Mouse (Mus musculus): Measurements from ENCODE around the gene Wwox. TPM values are rescaled to one million over a fixed set of nuclear protein-coding genes. Genes with fewer than 3 reads are reported as not detected.

Wwox gene
- polyA plus RNA-seq, 1 experiment from 2014 or later: 3.5 TPM

- H3K4me2 ChIP-seq (ENCODE audit: low read depth, low read length): no peak overlapping the region
- no peaks in the 10 kb centered on the region for H3K4me1 ChIP-seq (ENCODE audit: control insufficient read depth, low read depth, low read length)
- no peak for ATAC-seq (ENCODE audit: low read depth)
- no peaks in the 10 kb centered on the region for H3K27me3 ChIP-seq (ENCODE audit: control insufficient read depth, insufficient read depth, low read depth, low read length)
- WGBS (ENCODE audit: insufficient replicate concordance): 33% methylated on average over 9 of the region's 9 CpGs
- H3K4me3 ChIP-seq (ENCODE audit: low read depth, low read length): no peak overlapping the region
- H3K27ac ChIP-seq (ENCODE audit: low read length): no peak overlapping the region
- H3K9me3 ChIP-seq (replicated peaks; ENCODE audit: control insufficient read depth, low read length): no peaks in the 10 kb centered on the region
- H3K36me3 ChIP-seq (ENCODE audit: control insufficient read depth, insufficient read depth): no peaks in the 10 kb centered on the region
- H3K9ac ChIP-seq (ENCODE audit: low read depth, low read length): no peak overlapping the region
These were observed 502.2 kb downstream of the Wwox start for GRCm38 (mm10) chr8:114941644-114942043.

DNA sequence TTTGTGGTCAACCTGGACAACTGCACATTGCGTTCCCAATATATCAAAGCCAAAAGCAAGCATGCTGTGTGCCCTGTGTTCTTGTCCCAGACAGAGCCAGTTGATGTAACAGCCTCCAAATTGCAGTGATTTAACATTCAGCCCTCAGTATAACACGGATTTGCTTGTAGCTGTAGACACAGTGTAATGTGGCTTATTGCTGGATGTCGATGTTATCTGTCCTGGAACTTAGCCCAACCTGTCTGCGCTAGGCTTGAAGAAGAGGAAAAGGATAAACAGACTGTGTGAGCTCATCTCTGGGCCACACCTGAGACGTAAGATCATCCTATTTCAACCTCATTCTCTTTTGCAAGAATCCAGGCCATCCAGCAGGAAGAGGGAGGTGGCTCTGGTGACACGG lies 508.5 kb downstream of the Wwox start:
- H3K36me3 ChIP-seq (ENCODE audit: control insufficient read depth, insufficient read depth): no peaks in the 10 kb centered on the region
- no peak overlapping the region for H3K9ac ChIP-seq (ENCODE audit: low read depth, low read length)
- ATAC-seq (ENCODE audit: low read depth): no peak
- no peak overlapping the region for H3K4me2 ChIP-seq (ENCODE audit: low read depth, low read length)
- H3K4me3 ChIP-seq (ENCODE audit: low read depth, low read length): no peak overlapping the region
- no peaks in the 10 kb centered on the region for H3K27me3 ChIP-seq (ENCODE audit: control insufficient read depth, insufficient read depth, low read depth, low read length)
- H3K9me3 ChIP-seq (replicated peaks; ENCODE audit: control insufficient read depth, low read length): no peaks in the 10 kb centered on the region
- WGBS (ENCODE audit: insufficient replicate concordance): 53% methylated on average over 6 of the region's 6 CpGs
- no peak overlapping the region for H3K27ac ChIP-seq (ENCODE audit: low read length)
- no peaks in the 10 kb centered on the region for H3K4me1 ChIP-seq (ENCODE audit: control insufficient read depth, low read depth, low read length)

DNA sequence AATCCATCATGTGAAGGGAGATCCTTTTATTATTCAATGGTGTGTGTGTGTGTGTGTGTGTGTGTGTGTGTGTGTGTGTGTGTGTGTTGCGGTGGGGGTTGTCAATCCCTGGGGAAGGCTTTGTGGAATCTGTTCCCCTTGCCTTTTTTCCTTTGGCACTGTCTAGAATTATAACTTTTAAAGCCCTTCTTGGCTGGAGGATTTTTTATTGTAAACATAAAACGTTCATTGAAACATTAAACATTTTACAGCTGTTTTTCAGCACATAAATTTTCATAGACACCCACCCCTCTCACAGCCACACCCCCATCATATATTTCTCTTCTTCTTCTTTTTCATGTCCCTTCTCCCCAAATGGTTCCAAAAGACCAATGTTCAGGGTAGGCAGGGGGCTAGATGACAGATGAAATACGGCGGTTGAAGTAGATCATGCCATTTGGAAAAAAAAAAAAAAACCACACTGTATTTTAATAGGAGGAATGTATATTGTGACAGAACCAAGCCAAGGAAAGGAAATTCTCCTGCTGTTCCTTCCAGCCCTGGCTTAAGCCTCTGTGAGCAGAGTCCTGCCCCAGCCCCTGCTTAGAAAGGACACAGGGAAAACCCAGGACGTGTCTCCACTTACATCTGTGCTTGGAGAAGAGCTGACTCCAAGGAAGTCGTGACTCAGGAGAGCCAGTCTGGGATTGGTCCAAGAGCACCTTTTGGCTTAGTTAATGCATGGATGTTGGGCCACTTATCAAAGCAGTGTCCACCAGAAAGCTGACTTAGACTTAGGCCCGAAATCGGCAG lies 517.1 kb downstream of the Wwox start:
- Histone ChIP-seq H3K4me1 (ENCODE audit: control insufficient read depth, low read depth, low read length) (no peaks in the 10 kb centered on the region), H3K27ac (ENCODE audit: low read length) (no peak overlapping the region), H3K36me3 (ENCODE audit: control insufficient read depth, insufficient read depth) (no peaks in the 10 kb centered on the region), H3K4me2 (ENCODE audit: low read depth, low read length) (no peak overlapping the region), H3K9me3 (replicated peaks; ENCODE audit: control insufficient read depth, low read length) (no peaks in the 10 kb centered on the region), H3K9ac (ENCODE audit: low read depth, low read length) (no peak overlapping the region), H3K27me3 (ENCODE audit: control insufficient read depth, insufficient read depth, low read depth, low read length) (no peaks in the 10 kb centered on the region), H3K4me3 (ENCODE audit: low read depth, low read length) (no peak overlapping the region)
- ATAC-seq (ENCODE audit: low read depth): no peak
- 62% methylated on average over 8 of the region's 8 CpGs for WGBS (ENCODE audit: insufficient replicate concordance)

- H3K9ac ChIP-seq (ENCODE audit: low read depth, low read length): no peak overlapping the region
- H3K9me3 ChIP-seq (replicated peaks; ENCODE audit: control insufficient read depth, low read length): no peaks in the 10 kb centered on the region
- 68% methylated on average over 16 of the region's 16 CpGs for WGBS (ENCODE audit: insufficient replicate concordance)
- H3K4me1 ChIP-seq (ENCODE audit: control insufficient read depth, low read depth, low read length): no peaks in the 10 kb centered on the region
- H3K36me3 ChIP-seq (ENCODE audit: control insufficient read depth, insufficient read depth): no peaks in the 10 kb centered on the region
- ATAC-seq (ENCODE audit: low read depth): no peak
- H3K4me3 ChIP-seq (ENCODE audit: low read depth, low read length): no peak overlapping the region
- H3K27ac ChIP-seq (ENCODE audit: low read length): no peak overlapping the region
- H3K4me2 ChIP-seq (ENCODE audit: low read depth, low read length): no peak overlapping the region
- no peaks in the 10 kb centered on the region for H3K27me3 ChIP-seq (ENCODE audit: control insufficient read depth, insufficient read depth, low read depth, low read length)
These were observed 519.1 kb downstream of the Wwox start for GRCm38 (mm10) chr8:114958437-114959107.

- no peak for ATAC-seq (ENCODE audit: low read depth)
- Histone ChIP-seq H3K4me1 (ENCODE audit: control insufficient read depth, low read depth, low read length) (no peaks in the 10 kb centered on the region), H3K4me3 (ENCODE audit: low read depth, low read length) (no peak overlapping the region), H3K9me3 (replicated peaks; ENCODE audit: control insufficient read depth, low read length) (no peaks in the 10 kb centered on the region), H3K36me3 (ENCODE audit: control insufficient read depth, insufficient read depth) (no peaks in the 10 kb centered on the region), H3K27me3 (ENCODE audit: control insufficient read depth, insufficient read depth, low read depth, low read length) (no peaks in the 10 kb centered on the region), H3K9ac (ENCODE audit: low read depth, low read length) (no peak overlapping the region), H3K4me2 (ENCODE audit: low read depth, low read length) (no peak overlapping the region), H3K27ac (ENCODE audit: low read length) (no peak overlapping the region)
- 71% methylated on average over 11 of the region's 11 CpGs for WGBS (ENCODE audit: insufficient replicate concordance)
These were observed 520.0 kb downstream of the Wwox start for GRCm38 (mm10) chr8:114959406-114959805.

DNA sequence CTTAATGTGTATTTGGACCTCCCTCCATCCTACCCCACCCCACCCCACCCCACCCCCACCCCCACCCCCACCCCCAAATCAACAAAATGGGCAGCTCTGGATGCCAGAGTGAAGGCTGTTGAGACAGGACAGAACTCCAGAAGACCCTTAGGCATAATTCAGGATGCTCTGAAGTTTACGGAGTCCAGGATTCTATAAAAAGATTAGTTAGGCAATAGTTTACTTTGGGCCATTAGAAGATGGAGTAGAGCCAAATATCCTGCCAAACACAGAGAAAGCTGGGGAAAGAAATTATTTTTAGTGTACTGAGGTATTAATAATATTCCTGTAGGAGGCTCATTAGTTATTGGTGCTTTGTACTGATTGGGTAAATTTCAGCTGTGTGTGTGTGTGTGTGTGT lies 523.0 kb downstream of the Wwox start:
- H3K4me2 ChIP-seq (ENCODE audit: low read depth, low read length): no peak overlapping the region
- H3K27me3 ChIP-seq (ENCODE audit: control insufficient read depth, insufficient read depth, low read depth, low read length): no peaks in the 10 kb centered on the region
- H3K9ac ChIP-seq (ENCODE audit: low read depth, low read length): no peak overlapping the region
- no peaks in the 10 kb centered on the region for H3K4me1 ChIP-seq (ENCODE audit: control insufficient read depth, low read depth, low read length)
- no peaks in the 10 kb centered on the region for H3K36me3 ChIP-seq (ENCODE audit: control insufficient read depth, insufficient read depth)
- 66% methylated on average over 1 of the region's 1 CpGs for WGBS (ENCODE audit: insufficient replicate concordance)
- no peak overlapping the region for H3K27ac ChIP-seq (ENCODE audit: low read length)
- no peak for ATAC-seq (ENCODE audit: low read depth)
- no peak overlapping the region for H3K4me3 ChIP-seq (ENCODE audit: low read depth, low read length)
- H3K9me3 ChIP-seq (replicated peaks; ENCODE audit: control insufficient read depth, low read length): no peaks in the 10 kb centered on the region

DNA sequence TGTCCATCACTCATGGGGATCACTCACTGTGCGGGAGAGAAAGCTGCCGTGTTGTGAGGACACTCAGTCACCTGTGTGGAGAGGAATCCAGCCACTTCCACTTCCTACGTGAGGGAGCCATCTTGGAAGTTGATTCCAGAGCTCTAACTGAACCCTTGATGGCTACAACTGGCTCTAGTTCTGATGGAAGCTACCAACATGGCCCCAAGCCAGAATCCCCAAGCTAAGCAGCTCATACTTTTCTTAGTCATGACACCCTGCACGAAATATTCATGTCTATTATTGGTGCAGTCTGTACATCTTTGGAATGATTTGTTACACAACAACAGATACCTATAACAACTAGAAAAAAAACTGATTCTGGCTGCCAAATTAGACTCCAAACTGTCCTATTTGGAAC lies 523.8 kb downstream of the Wwox start:
- no peak for ATAC-seq (ENCODE audit: low read depth)
- Histone ChIP-seq H3K4me3 (ENCODE audit: low read depth, low read length) (no peak overlapping the region), H3K4me1 (ENCODE audit: control insufficient read depth, low read depth, low read length) (no peaks in the 10 kb centered on the region), H3K4me2 (ENCODE audit: low read depth, low read length) (no peak overlapping the region), H3K27me3 (ENCODE audit: control insufficient read depth, insufficient read depth, low read depth, low read length) (no peaks in the 10 kb centered on the region), H3K9ac (ENCODE audit: low read depth, low read length) (no peak overlapping the region), H3K27ac (ENCODE audit: low read length) (no peak overlapping the region), H3K36me3 (ENCODE audit: control insufficient read depth, insufficient read depth) (no peaks in the 10 kb centered on the region), H3K9me3 (replicated peaks; ENCODE audit: control insufficient read depth, low read length) (no peaks in the 10 kb centered on the region)
- 69% methylated on average over 4 of the region's 4 CpGs for WGBS (ENCODE audit: insufficient replicate concordance)

DNA sequence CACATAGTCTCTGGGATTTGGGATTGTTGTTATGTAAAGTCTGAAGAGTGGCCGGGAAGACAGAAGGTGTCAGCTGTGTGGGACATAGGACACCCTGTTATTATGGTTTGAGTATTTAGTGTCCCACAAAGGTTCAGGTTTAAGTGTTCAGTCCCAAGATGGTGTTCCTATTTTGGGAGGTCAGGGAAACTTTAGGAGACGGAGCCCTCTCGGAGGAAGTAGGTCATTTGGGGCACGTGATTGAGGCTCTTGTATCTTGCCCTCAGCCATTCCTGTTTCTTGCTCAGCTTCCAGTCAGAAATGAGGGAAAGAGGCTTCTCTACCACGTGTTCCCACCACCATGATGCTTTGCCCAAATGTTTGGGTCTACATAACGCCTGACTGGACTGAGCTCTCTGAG lies 524.8 kb downstream of the Wwox start:
- H3K4me2 ChIP-seq (ENCODE audit: low read depth, low read length): no peak overlapping the region
- H3K27me3 ChIP-seq (ENCODE audit: control insufficient read depth, insufficient read depth, low read depth, low read length): no peaks in the 10 kb centered on the region
- H3K4me3 ChIP-seq (ENCODE audit: low read depth, low read length): no peak overlapping the region
- H3K9me3 ChIP-seq (replicated peaks; ENCODE audit: control insufficient read depth, low read length): no peaks in the 10 kb centered on the region; the same call in 1 of the 2 replicates
- no peak overlapping the region for H3K9ac ChIP-seq (ENCODE audit: low read depth, low read length)
- H3K36me3 ChIP-seq (ENCODE audit: control insufficient read depth, insufficient read depth): no peaks in the 10 kb centered on the region
- H3K27ac ChIP-seq (ENCODE audit: low read length): no peak overlapping the region
- H3K4me1 ChIP-seq (ENCODE audit: control insufficient read depth, low read depth, low read length): no peaks in the 10 kb centered on the region
- 69% methylated on average over 6 of the region's 6 CpGs for WGBS (ENCODE audit: insufficient replicate concordance)
- ATAC-seq (ENCODE audit: low read depth): no peak

GRCm38 (mm10) chr8:114968842-114969241 lies 529.4 kb downstream of the Wwox start:
- no peak overlapping the region for H3K4me3 ChIP-seq (ENCODE audit: low read depth, low read length)
- no peaks in the 10 kb centered on the region for H3K4me1 ChIP-seq (ENCODE audit: control insufficient read depth, low read depth, low read length)
- no peaks in the 10 kb centered on the region for H3K36me3 ChIP-seq (ENCODE audit: control insufficient read depth, insufficient read depth)
- no peak for ATAC-seq (ENCODE audit: low read depth)
- no peak overlapping the region for H3K27ac ChIP-seq (ENCODE audit: low read length)
- no peak overlapping the region for H3K9ac ChIP-seq (ENCODE audit: low read depth, low read length)
- H3K4me2 ChIP-seq (ENCODE audit: low read depth, low read length): no peak overlapping the region
- H3K27me3 ChIP-seq (ENCODE audit: control insufficient read depth, insufficient read depth, low read depth, low read length): no peaks in the 10 kb centered on the region
- H3K9me3 ChIP-seq (replicated peaks; ENCODE audit: control insufficient read depth, low read length): no peaks in the 10 kb centered on the region; the same call in 1 of the 2 replicates
- WGBS (ENCODE audit: insufficient replicate concordance): 73% methylated on average over 4 of the region's 4 CpGs
